Mouse (Mus musculus) myocyte (in vitro differentiated cells): ENCODE data around the gene Rad51b.
A peak's percentile ranks its signal among the peaks of the same experiment; 100 is the strongest.

ENCODE experiments used
- CEBPB ChIP-seq: IDR thresholded peaks from 2 replicates; pipeline ENCODE4 v1.6.1; 2011; ENCODE audit warnings: mild to moderate bottlenecking, moderate library complexity; ENCODE audit not compliant: poor library complexity, insufficient read depth, severe bottlenecking
- E2F4 ChIP-seq: IDR thresholded peaks from one replicate; pipeline ENCODE4 v1.6.1; 2011; ENCODE audit warnings: mild to moderate bottlenecking, control low read depth, moderate library complexity; ENCODE audit not compliant: insufficient read depth
- MAX ChIP-seq: IDR thresholded peaks from one replicate; pipeline ENCODE4 v1.6.1; 2011; ENCODE audit warnings: low read depth, mild to moderate bottlenecking, control low read depth
- MYOD1 ChIP-seq, 3 experiments: IDR thresholded peaks; one replicate each; pipeline ENCODE4 v1.6.1; 2011; ENCODE audit warnings: control low read depth in 2 of 3, low read depth in 2 of 3, mild to moderate bottlenecking in 2 of 3, moderate library complexity in 1 of 3; ENCODE audit not compliant: insufficient read length in 2 of 3, control insufficient read depth in 1 of 3
- MYOG ChIP-seq, 3 experiments: IDR thresholded peaks; one replicate each; pipeline ENCODE4 v1.6.1; 2011; ENCODE audit warnings: control low read depth in 2 of 3, low read depth in 2 of 3, mild to moderate bottlenecking in 2 of 3; ENCODE audit not compliant: insufficient read length in 2 of 3, control insufficient read depth in 1 of 3, insufficient read depth in 1 of 3
- POLR2A ChIP-seq: IDR thresholded peaks from one replicate; pipeline ENCODE4 v1.6.1; 2011; ENCODE audit warnings: low read depth, mild to moderate bottlenecking, control low read depth, moderate library complexity; ENCODE audit not compliant: insufficient read length
- POLR2AphosphoS2 ChIP-seq: IDR thresholded peaks from one replicate; pipeline ENCODE4 v1.6.1; 2011; ENCODE audit warnings: low read depth, control low read depth; ENCODE audit not compliant: insufficient read length
- REST ChIP-seq: IDR thresholded peaks from one replicate; pipeline ENCODE4 v1.6.1; 2011; ENCODE audit warnings: mild to moderate bottlenecking, control low read depth, moderate library complexity; ENCODE audit not compliant: insufficient read depth, insufficient read length
- SRF ChIP-seq: IDR thresholded peaks from one replicate; pipeline ENCODE4 v1.6.1; 2011; ENCODE audit warnings: low read depth; ENCODE audit not compliant: control insufficient read depth, insufficient read length
- TCF12 ChIP-seq: IDR thresholded peaks from one replicate; pipeline ENCODE4 v1.6.1; 2011; ENCODE audit warnings: mild to moderate bottlenecking, control low read depth; ENCODE audit not compliant: poor library complexity, insufficient read depth, severe bottlenecking
- TCF3 ChIP-seq: IDR thresholded peaks from one replicate; pipeline ENCODE4 v1.6.1; 2011; ENCODE audit warnings: low read depth, control low read depth; ENCODE audit not compliant: insufficient read length
- USF1 ChIP-seq: IDR thresholded peaks from one replicate; pipeline ENCODE4 v1.6.1; 2011; ENCODE audit warnings: low read depth, mild to moderate bottlenecking, control low read depth, moderate library complexity

DNA sequence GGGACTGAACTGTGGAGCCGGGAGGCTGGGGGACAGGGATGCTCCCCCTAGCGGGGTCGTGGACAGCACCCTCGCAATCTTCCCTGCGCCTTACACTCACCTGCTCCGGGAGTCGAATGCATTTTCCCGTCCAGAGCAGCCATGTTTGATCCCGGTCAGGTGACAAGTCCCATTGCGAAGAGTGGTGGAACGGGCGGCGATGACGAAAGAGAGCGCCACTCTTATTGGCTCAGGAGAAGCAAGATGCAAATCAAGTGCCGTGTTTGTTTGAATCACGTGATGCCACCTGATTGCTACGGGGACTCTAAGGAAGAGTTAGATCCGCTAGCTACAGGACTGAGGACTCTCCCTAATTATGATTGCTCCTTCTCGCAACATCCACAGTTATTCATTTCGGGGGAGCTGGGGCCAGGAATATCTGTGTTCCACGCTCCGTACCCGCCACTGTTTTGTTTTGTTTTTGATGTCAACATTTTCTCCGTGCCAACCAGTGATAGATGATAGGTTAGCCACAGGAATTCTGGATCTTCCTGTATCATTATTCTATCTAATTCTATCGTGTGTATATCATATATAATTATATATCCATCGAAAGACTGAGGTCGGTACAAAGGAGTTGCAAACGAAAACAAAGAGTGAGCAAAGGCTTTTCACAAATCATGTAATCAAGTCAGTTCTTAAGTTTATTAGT, 811 bp upstream of the Rad51b start, which contains the start of gene Zfyve26:
- TF ChIP-seq POLR2AphosphoS2 = no peak
- TF ChIP-seq E2F4 = no peak
- TF ChIP-seq POLR2A = peak; percentile 62
- no peak for TF ChIP-seq SRF
- TF ChIP-seq MAX = no peak
- TF ChIP-seq USF1 = peak; percentile 100
- 0 out of 2 replicates have a peak, but pooled peaks have one; percentile 41 for TF ChIP-seq CEBPB
- no peak for TF ChIP-seq MYOD1 (IDR thresholded peaks at IDR 0.05; ENCODE audit: control insufficient read depth in 1 of 3, insufficient read length in 2 of 3, low read depth in 2 of 3)
- TF ChIP-seq REST = no peak
- TF ChIP-seq MYOG (IDR thresholded peaks at IDR 0.05; ENCODE audit: control insufficient read depth in 1 of 3, insufficient read depth in 1 of 3, insufficient read length in 2 of 3, low read depth in 2 of 3) = peak in 1 of 3 experiments; percentile 11
- TF ChIP-seq TCF3 = no peak
- TF ChIP-seq TCF12 = no peak
